Mouse (Mus musculus) thymus, postnatal 10 days (tissue): ENCODE results near the gene Brwd3.

Source experiments
- DNase-seq, 2 experiments: peaks; one replicate each; pipeline ENCODE4 v3.0.0; 2021; ENCODE audit warnings: low spot score in 2 of 2

Brwd3 gene

DNA sequence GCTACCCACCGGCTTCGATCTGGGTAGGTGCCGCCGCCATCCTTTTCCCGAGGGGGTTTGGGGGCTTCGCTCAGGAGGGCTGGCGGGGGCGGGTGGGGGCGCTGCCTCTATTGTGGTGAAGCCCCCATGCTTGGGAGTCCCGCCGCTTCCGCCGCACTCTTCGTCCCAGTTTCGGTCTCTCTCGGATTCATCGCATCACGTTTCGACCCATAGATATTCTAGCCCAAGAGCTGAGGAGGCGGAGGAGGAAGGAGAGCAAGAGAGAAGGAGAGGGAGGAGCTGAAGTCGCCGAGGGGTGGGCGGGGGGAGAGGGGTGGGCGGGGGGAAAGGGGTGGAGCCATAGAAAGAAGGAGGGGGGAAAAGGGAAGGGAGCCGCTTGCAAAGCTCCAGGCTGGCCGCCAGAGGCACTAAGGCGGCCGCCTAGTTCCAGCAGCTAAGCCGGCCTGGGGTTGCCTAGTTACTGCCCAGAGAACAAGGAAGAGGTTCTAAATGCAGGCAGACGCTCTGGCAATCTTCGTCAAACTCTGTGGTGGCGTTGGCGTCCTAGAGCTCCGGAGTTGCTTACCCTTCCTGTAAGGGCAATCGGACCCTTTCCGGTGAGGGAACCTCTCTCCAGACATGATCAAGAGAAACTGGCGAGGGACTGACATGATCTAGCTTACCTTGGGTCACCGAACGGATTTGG lies at the start of gene Brwd3:
Gene Brwd3 (minus strand): TSS at position 283 of the 685 bp plus-strand sequence.
- DNase-seq: peak; percentile 69 to 82

DNA sequence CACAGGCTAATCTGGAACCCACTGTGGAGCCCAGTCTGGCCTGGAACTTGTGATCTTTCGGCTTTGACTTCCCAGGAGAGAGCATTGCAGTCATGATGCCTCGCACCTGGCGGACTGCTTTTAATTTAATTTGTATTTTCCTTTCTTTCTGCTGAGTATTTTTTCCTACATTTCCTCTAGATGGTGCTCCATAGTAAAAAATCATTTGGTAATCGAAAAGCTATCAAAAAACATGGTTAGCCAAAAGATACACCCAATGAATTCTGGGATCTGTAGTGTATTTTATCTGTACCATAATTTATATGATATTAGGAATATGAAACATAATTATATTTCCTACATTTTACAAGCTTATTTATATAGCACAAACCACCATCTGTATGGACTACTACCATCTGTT lies 28.5 kb upstream of the Brwd3 start:
- DNase-seq: no peak

DNA sequence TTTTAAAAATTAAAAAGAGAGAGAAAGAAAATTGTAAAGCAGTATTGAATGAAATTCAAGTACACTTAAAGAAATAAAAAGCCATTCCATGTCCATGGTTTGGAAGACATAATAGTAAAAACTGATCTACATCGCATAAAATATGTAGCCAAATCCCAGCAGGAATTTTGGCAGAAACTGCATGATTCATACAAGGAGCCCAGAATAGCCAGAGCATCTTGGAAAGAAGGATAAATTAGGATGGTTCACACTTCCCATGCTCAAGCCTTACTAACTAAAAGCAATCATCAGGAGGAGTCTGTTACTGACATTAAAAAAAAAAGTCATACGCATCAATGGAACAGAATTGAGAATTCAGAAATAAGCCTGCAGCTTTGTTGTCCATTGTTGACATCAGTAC lies 8.5 kb upstream of the Brwd3 start:
- no peak for DNase-seq

DNA sequence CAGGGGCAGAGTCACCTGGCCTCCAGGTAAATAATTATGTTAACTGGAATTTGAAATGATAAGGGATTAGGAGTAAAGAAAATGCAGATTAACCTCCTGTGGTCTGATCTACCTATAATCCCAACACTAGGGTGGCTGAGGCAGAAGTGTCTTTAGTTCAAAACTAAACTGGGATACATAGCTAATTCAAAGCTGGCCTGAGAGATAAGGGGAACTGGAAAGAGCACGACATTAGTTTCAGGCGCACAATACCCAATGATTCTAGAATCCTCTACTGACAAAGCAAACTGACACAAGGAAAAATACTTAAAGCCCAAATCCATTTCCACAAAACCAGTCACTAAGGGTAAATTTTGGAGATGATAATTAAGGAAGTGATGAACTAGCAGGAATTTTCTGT lies 2.2 kb upstream of the Brwd3 start:
- no peak for DNase-seq

DNA sequence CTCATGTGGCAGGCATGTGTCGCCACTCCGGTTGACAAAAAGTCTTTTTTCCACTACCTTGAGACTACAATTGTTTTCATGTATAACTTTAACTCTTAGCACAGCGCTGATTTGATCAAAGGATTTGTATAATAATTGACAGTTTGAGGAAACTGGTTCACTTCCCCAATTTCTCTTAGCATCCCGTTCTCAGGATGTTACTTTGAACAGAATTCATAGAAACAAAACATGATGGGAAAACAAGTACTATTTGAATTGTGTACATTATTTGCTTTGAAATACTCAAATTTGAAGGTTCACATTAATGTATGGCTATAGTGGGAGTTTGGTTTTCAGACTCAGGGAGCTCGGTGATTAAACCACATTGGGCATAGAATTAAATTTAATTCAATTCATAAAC lies 1.1 kb upstream of the Brwd3 start:
- DNase-seq: no peak

DNA sequence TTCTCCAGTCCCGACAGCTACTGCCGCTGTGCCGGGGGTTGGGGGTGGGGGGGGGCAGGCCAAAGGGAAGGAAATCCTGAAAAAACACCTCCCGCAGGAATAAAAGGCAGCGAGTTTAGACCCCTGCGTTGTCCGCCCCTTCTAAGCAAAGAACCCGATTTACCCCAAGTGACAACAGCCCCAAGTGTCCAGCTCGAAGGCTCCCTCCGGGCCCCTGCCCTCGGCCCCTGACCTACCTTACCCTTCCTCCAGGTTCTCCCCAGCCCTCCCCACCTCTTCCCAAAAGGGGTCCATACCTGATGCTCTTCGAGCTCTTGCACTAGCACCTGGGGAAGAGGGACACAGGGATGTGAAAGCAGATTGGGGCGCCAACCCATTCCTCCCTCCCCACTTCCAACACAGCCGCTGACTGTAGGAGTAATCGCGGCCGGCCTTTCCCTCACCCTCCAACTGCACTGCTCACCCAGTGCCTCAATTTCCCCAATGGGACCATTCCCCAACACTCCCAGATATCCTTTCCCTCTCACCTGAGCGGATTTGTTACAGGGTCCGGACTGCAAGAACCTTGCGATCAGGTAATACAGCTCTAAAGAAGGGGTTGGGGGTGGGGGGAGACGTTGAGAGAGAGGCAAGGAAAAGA lies 671 bp downstream of the Brwd3 start:
- peak in 1 of 2 experiments; percentile 23 for DNase-seq

DNA sequence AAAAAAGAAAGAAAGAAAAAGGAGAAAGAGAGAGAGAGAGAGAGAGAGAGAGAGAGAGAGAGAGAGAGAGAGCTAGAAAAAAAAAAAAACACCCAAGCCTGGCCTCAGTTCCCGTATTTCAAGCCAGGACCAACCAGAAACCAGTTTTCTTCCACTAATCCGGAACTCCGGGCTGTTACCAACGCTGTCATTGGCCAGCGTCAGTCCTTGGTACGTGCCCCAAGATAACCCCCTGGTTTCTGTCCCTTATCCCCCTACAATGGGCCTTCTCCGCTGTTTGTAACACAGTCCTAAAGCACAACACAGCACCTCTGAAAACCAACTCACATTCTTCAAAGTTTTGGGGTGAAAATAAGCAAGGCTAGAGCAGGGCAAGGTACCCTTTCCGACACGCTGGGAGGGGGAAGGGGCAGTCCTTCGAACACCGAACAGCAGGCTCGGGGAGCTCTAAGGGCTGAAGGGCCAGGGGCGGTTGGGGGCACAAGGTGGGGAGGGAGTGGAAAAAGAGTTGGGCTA lies 1.4 kb downstream of the Brwd3 start:
- peak; percentile 67 to 69 for DNase-seq

GRCm38 (mm10) chrX:108831231-108831630 lies 2.9 kb downstream of the Brwd3 start:
- no peak for DNase-seq

DNA sequence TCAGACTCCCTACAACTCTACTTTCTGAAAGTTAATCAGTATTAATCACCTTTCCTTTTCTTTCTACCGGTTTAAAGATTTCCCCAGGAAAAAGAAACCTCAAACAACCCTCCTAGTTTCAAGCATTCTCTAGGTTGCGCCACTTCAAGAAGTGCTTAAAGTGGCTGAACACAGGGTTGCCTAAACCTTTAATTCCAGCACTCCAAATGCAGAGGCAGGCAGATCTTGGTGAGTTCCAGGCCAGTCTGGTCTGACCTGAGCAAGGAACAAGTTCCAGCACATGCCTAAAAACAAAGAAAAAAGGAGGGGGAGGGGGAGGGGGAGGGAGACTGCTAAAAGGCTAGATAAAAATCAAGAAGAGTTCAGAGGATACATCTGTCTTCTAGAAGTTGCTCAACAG lies 6.1 kb downstream of the Brwd3 start:
- no peak for DNase-seq

- DNase-seq: no peak
Observed at GRCm38 (mm10) chrX:108797268-108797667, 36.9 kb downstream of the Brwd3 start.

DNA sequence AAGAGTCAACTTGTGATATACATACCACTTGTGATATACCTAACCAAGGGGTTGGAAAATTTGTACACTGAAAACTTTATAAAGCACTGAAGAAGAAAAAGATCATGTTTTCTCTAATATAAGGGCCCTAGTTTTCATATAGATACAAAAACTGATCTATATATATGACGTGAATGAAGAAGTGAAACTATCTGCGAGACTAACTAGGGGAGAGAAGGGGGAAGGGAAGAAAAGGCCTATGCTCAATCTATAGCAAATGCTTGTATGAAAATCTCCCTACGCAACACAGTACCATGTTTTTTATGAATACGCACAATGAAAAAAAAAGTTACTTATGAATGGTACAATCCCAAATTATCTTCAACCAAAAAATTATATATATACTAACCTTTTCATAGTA lies 50.4 kb downstream of the Brwd3 start:
- no peak for DNase-seq

DNA sequence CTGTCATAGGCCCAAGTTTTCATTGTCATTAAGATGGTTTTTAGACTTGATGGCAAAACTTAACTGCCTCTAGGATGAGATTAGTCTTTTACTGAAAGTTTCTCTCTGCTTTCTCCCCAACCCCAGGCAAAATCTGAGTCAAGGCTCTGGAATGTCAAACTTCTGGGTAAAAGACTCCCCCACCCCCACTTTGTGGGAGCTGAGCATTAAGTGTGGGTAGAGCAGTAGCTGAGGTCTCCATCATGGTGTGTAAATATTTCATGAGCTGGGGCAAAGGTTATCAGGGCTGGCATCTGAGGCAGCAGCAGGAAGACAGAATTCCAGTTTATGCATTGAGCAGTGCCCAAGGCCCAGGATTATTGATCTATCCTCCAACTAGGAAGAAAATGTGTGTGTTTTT lies 102.4 kb downstream of the Brwd3 start:
- DNase-seq: no peak

- no peak for DNase-seq
Observed at GRCm38 (mm10) chrX:108729564-108729963, 104.6 kb downstream of the Brwd3 start.

GRCm38 (mm10) chrX:108729068-108729467 lies 105.1 kb downstream of the Brwd3 start:
- DNase-seq: no peak

DNA sequence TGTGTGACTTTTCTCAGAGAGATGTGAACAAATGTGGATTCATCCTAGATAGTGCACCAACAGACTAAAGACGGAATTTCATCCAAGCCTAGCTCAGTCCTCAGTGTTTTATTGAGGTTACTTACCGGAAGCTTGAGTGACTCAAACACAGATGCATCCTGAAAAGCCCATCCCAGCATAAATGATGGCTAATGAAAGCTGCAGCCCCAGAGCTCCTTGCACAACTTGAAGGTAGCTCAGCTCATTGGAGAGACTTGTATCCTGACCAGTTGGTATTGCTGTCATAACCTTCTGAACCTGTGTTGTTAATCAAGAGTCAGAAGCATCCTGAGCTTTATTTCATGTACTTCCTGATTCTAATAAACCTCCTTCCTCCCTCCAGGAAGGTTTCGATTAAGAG lies 105.8 kb downstream of the Brwd3 start:
- no peak for DNase-seq

DNA sequence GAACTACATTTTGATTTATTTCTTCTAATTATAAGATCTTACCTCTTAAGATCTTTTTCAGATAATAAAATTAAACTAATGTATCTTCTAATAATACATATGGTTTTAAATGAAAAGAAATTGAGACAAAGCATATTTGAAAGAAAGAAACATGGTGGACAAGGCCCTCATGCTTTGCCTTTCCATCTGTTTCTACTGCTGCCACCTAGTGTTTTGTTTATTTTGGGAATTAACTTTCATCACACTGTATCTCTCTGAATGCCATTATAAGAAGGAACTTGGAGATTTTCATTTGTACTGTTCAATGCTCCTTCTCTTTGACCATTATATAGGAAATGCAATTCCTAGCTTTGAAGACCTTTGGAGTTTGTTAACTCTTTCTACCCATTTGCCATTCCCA lies 109.9 kb downstream of the Brwd3 start:
- DNase-seq: no peak

DNA sequence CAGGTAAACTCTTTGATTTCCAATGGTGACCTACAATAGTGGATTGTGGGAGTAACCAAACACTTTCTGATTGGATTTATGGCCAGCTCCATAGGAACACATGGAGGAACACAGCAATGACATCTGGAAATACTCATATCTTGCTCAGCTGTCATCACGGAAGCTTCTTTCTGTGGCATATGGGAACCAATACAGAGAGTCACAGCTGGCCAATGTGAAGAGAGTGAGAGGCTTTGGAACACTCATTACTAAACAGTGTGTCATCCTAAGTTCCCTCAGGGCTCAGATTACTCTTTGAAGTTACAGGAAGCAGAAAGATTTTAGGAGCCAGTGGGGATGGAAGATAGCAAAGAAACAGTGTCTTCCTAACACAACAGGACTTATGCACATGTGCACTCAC lies 111.7 kb downstream of the Brwd3 start:
- DNase-seq: no peak

DNA sequence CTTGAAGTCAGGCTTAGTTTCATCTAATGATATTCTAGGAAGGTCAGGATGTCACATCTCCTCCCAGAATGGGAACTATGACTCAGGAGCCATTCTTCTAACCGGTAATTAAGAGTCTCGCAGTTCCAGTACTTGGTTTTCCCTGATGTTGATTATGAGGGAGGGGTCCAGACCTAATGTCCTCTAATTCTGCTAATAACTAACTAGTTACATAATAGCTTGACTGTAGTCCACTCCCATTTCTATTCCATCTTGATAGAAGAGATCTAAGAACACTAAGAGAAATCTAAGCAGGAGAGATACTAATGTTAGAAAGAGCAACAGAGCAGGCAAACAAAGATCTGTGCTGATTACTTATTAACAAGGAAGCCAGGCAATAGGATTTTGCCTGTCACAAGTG lies 129.9 kb downstream of the Brwd3 start:
- no peak for DNase-seq
